Mouse (Mus musculus) stomach, embryonic 16.5 days (tissue): ENCODE results near the gene Smco3. TPM values are rescaled to one million over a fixed set of nuclear protein-coding genes. Genes with fewer than 3 reads are reported as not detected.
"Not testable (repeated sequence)": the region's sequence is repeated elsewhere in the genome, so short reads cannot be mapped to it uniquely, and the experiment has no call there.

Source experiments
- ATAC-seq: fragments of 200-750 bp; cut with Nextera tagmentation; 2 replicates; pipeline ENCODE4 v1.8.0; 2017; ENCODE audit warnings: moderate number of reproducible peaks, moderate TSS enrichment; ENCODE audit not compliant: insufficient read depth, low FRiP score
- H3K27ac ChIP-seq: fragments of 300-500 bp; sonication (generic); 2 replicates; pipeline ENCODE4 v1.5.1; 2014; ENCODE audit warnings: low read length
- H3K27me3 ChIP-seq: fragments of 300-500 bp; sonication (generic); 2 replicates; pipeline ENCODE4 v1.6.1; 2014; ENCODE audit warnings: low read length, control low read depth, mixed read lengths; ENCODE audit not compliant: control insufficient read depth, insufficient read depth
- H3K36me3 ChIP-seq: fragments of 300-500 bp; sonication (generic); 2 replicates; pipeline ENCODE4 v1.6.1; 2014; ENCODE audit warnings: low read length; ENCODE audit not compliant: control insufficient read depth, insufficient read depth
- H3K4me1 ChIP-seq: fragments of 300-500 bp; sonication (generic); 2 replicates; pipeline ENCODE4 v1.6.1; 2014; ENCODE audit warnings: low read length, control low read depth, mixed read lengths; ENCODE audit not compliant: control insufficient read depth, insufficient read depth
- H3K4me2 ChIP-seq: fragments of 300-500 bp; sonication (generic); 2 replicates; pipeline ENCODE4 v1.6.1; 2014; ENCODE audit warnings: low read depth, low read length, mixed read lengths
- H3K4me3 ChIP-seq: fragments of 300-500 bp; sonication (generic); replicated peaks from 2 replicates; pipeline ENCODE4 v1.5.1; 2014; ENCODE audit warnings: mild to moderate bottlenecking, low read length
- H3K9ac ChIP-seq: fragments of 300-500 bp; sonication (generic); 2 replicates; pipeline ENCODE4 v1.6.1; 2014; ENCODE audit warnings: low read length
- H3K9me3 ChIP-seq: fragments of 300-500 bp; sonication (generic); replicated peaks from 2 replicates; pipeline ENCODE4 v1.6.1; 2016; ENCODE audit warnings: low read length, control low read depth; ENCODE audit not compliant: control insufficient read depth
- WGBS: fragments of 180-500 bp; shearing (Covaris S2); extraction: QIAGEN DNeasy Blood & Tissue Kit; methylation state at CpG from one replicate; pipeline ENCODE4 v1.1.7; 2014; 5-methylcytosine and 5-hydroxymethylcytosine counted together
- polyA plus RNA-seq: library from polyadenylated mRNA; unstranded; fragments of >200 nt; fragmentation: Nextera tagmentation; extraction: Ambion mirVana; gene quantifications from 2 replicates; pipeline ENCODE4 v1.2.1, GENCODE M21; 2015

The Smco3 gene
- polyA plus RNA-seq, 1 experiment from 2014 or later = 2.2 TPM

DNA sequence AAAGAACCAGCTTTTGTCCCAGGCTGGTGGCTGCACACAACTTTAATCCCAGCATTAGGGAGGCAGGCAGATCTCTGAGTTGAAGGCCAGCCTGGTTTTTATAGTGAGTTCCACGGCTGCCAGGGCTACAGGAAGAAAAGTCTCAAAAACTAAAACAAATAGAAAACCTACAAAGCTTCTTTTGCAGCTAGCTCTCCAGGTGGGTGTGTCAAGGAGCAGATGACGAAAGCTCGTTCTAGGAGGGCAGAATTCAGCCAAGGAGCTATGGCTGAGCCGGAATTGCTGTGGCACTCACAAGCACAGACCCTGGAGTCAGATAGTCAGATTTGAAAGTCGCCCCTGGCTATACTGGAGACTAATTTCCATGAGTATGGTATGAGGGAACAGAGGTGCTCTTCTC is 28.4 kb downstream of the Smco3 start:
- Histone ChIP-seq H3K9ac (peak overlapping the region; percentile 43), H3K4me3 (peak overlapping the region; percentile 85), H3K4me1 (peaks cover 29% of the 10 kb centered on the region), H3K27me3 (no peaks in the 10 kb centered on the region), H3K36me3 (no peaks in the 10 kb centered on the region), H3K27ac (peak overlapping the region; percentile 97), H3K9me3 (no peaks in the 10 kb centered on the region), H3K4me2 (peak overlapping the region; percentile 73)
- 55% methylated on average over 5 of the region's 5 CpGs for WGBS
- no peak for ATAC-seq

DNA sequence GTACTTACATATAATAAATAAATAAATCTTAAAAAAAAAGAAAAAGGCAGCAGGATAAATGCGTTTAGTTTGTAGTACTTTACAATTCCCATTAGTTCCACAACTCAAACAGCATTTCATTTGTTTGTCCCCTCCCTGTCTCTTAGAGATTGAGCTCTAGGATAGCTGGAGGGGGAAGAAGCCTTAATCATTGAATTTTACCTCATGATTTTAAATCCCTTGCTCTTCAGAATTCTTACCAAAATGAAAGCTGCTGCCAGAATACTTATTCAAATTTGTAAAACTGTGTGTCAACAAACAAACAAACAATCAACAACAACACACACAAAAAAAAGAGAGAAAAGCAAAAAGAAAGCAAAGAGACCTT is 29.9 kb downstream of the Smco3 start:
- H3K4me2 ChIP-seq = no peak overlapping the region; the same call in 1 of the 2 replicates
- 73% methylated on average over 1 of the region's 1 CpGs for WGBS
- ATAC-seq = no peak
- no peaks in the 10 kb centered on the region for H3K27me3 ChIP-seq
- H3K36me3 ChIP-seq = no peaks in the 10 kb centered on the region
- H3K4me1 ChIP-seq = peaks cover 29% of the 10 kb centered on the region
- no peak overlapping the region; the same call in 1 of the 2 replicates for H3K27ac ChIP-seq
- no peak overlapping the region for H3K4me3 ChIP-seq
- no peak overlapping the region for H3K9ac ChIP-seq
- no peaks in the 10 kb centered on the region for H3K9me3 ChIP-seq

DNA sequence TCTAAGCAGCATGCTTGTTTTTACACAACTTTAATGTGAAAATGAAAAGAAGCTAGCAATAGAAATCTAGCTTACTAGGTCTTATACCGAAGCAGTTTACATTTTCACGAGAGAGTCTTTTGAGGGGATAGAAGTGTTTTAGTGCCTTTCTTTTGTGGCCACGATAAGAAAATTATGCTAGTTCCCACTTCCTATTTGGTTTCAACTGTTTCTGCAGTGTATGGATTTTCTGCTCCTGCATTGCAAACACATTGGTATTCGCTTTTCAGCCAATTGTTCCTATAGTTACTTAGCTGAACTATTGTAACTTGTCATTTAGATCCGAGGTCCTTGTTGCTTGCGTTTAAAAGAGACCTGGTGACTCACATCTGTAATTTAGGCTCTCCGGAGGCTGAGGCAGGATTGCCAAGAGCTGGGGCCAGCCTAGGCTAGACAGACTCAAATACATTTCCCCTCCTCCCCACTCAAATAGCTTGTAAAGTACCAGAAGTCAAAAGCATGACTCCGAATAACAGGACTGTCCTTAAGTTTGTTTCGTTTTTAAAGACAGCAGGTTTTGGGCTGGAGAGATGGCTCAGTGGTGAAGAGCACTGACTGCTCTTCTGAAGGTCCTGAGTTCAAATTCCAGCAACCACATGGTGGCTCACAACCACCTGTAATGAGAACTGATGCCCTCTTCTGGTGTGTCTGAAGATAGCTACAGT is 30.4 kb downstream of the Smco3 start:
- Histone ChIP-seq H3K4me3 (peak overlapping the region; percentile 76), H3K27ac (peak overlapping the region; percentile 100), H3K4me1 (peaks cover 27% of the 10 kb centered on the region), H3K9ac (peak overlapping the region; percentile 63), H3K4me2 (peak overlapping the region; percentile 74), H3K27me3 (no peaks in the 10 kb centered on the region), H3K36me3 (no peaks in the 10 kb centered on the region), H3K9me3 (no peaks in the 10 kb centered on the region)
- 23% methylated on average over 9 of the region's 9 CpGs for WGBS
- ATAC-seq = no peak

DNA sequence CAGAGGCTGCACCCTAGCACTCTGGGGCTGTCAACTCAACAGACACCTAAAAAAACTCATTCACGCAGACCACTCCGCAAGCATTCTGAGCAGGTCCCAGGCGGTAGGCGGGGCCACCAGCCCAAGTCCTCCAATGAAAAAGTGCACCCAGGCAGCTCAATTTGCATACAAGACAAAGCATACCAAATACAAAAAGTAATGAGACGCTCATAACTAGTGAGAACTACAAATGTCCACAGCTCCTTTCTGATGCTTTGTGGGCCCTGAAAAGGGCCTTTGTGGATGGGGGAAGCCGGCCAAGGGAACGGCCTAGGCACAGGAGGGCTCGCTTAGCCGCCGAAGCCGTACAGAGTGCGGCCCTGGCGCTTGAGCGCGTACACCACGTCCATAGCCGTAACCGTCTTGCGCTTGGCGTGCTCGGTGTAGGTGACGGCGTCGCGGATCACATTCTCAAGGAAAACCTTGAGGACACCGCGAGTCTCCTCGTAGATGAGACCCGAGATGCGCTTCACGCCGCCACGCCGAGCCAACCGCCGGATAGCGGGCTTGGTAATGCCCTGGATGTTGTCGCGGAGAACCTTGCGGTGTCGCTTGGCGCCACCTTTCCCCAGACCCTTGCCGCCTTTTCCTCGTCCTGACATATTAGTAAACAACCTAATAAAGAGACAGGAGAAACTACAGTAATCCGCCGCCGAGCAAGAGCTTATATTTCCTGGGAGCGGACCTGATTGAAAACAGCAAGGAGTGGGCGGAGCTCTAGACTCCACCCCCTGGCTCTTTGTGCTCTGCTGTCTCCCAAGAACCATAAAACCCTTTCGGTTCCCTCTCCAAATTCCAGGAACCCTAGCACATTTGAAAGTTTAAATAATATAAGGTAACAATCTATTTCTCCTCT is 31.3 kb downstream of the Smco3 start, which contains the start of gene Hist4h4:
Gene Hist4h4, minus strand, starts transcription at position 677 of the 895 bp plus-strand sequence.
- no peaks in the 10 kb centered on the region for H3K36me3 ChIP-seq
- peak; percentile 65 for ATAC-seq
- peak within 1 kb of the TSS; percentile 76 for H3K4me3 ChIP-seq
- peak within 1 kb of the TSS; percentile 95 for H3K9ac ChIP-seq
- peak within 1 kb of the TSS; percentile 74 for H3K4me2 ChIP-seq
- H3K27me3 ChIP-seq = no peaks in the 10 kb centered on the region
- peak within 1 kb of the TSS; percentile 100 for H3K27ac ChIP-seq
- under 1% methylated on average over 50 of the region's 50 CpGs for WGBS
- H3K9me3 ChIP-seq = no peaks in the 10 kb centered on the region
- peaks cover 21% of the 10 kb centered on the region for H3K4me1 ChIP-seq

- H3K36me3 ChIP-seq = no peaks in the 10 kb centered on the region
- H3K9ac ChIP-seq = peak overlapping the region; percentile 95
- H3K4me1 ChIP-seq = peaks cover 21% of the 10 kb centered on the region
- peak overlapping the region; percentile 100 for H3K27ac ChIP-seq
- ATAC-seq = no peak
- WGBS = 12% methylated on average over 12 of the region's 12 CpGs
- peak overlapping the region; percentile 76 for H3K4me3 ChIP-seq
- no peaks in the 10 kb centered on the region for H3K27me3 ChIP-seq
- H3K9me3 ChIP-seq = no peaks in the 10 kb centered on the region
- peak overlapping the region; percentile 74 for H3K4me2 ChIP-seq
These were observed 32.0 kb downstream of the Smco3 start for GRCm38 (mm10) chr6:136803093-136803738.

- Histone ChIP-seq H3K4me1 (peaks cover 15% of the 10 kb centered on the region), H3K27ac (no peak overlapping the region), H3K9ac (no peak overlapping the region), H3K9me3 (no peaks in the 10 kb centered on the region), H3K4me3 (no peak overlapping the region), H3K4me2 (no peak overlapping the region), H3K27me3 (no peaks in the 10 kb centered on the region), H3K36me3 (no peaks in the 10 kb centered on the region)
- ATAC-seq = no peak
- 70% methylated on average over 6 of the region's 6 CpGs for WGBS
These were observed 34.0 kb downstream of the Smco3 start for GRCm38 (mm10) chr6:136801274-136801673.

DNA sequence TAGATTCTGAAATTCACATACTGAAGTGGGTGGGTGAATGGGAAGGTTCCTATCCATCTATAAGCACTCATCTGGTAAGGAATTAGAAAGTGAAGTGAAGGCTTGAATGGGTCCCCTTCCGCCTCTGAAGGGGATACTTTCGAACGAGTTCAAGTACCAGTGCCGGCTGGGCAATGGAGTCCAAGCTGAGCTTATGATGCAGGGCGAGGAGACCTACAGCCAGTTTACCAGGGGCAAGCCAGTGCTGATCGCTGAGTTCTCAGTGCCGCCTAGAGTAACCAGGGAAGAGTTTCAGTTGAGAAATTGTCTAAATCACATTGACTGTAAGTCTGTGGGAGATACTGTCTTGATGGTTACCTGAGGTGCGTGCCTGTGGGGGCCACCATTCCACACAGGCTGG is 34.5 kb downstream of the Smco3 start:
- no peaks in the 10 kb centered on the region for H3K36me3 ChIP-seq
- H3K9me3 ChIP-seq = no peaks in the 10 kb centered on the region
- 86% methylated on average over 8 of the region's 8 CpGs for WGBS
- no peak overlapping the region for H3K9ac ChIP-seq
- no peak overlapping the region for H3K4me2 ChIP-seq
- ATAC-seq = no peak
- H3K4me1 ChIP-seq = peaks cover 15% of the 10 kb centered on the region
- H3K4me3 ChIP-seq = no peak overlapping the region
- H3K27me3 ChIP-seq = no peaks in the 10 kb centered on the region
- no peak overlapping the region for H3K27ac ChIP-seq

DNA sequence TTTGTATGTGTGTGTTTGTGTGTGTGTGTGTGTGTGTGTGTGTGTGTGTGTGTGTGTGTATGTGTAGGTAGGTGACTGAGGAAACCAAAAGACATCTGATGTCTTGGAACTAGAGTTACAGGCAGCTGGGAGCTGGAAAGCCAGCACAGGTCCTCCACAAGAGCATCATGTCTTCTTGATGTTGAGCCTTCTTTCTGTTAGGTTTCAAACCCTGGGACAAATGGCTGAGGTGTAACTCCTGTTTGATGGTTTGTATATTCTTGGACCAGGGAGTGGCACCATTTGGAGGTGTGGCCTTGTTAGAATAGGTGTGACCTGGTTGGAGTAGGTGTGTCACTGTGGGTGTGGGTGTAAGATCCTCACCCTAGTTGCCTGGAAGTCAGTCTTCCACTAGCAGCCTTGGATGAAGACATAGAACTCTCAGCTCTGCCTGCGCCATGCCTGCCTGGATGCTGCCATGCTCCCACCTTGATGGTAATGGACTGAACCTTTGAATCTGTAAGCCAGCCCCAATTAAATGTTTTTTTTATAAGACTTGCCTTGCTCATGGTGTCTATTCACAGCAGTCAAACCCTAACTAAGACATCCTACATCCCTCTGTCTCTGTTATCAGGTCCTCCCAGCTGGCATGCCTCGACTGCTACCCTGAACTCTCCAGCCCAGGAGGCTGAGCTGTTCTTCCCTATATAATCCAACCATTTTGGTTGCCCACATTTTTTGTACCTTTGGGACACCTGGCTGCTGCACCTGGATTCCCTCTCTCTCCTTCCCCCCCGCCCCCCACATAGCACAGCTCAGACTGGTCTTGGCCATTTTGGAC is 37.2 kb downstream of the Smco3 start:
- H3K4me3 ChIP-seq = not testable (repeated sequence)

More for the DNA sequence above, 37.2 kb downstream of the Smco3 start:
- H3K4me2 ChIP-seq, H3K36me3 ChIP-seq, H3K9me3 ChIP-seq, H3K9ac ChIP-seq, H3K27ac ChIP-seq, H3K27me3 ChIP-seq: not testable (repeated sequence)
- 78% methylated on average over 3 of the region's 3 CpGs for WGBS
- peaks cover 13% of the 10 kb centered on the region for H3K4me1 ChIP-seq
- ATAC-seq = peak; percentile 52; the same call in 1 of the 2 replicates
